Mouse (Mus musculus) ovary, adult 2 months (tissue): ENCODE measurements around the gene Fubp1. TPM values are rescaled to one million over a fixed set of nuclear protein-coding genes. Genes with fewer than 3 reads are reported as not detected.

Experiments used
- polyA plus RNA-seq: library from polyadenylated mRNA; depleted of rRNA; stranded (reverse); fragments of >200 nt; gene quantifications from 2 replicates; pipeline ENCODE4 v1.2.3, GENCODE M21; 2012; rRNA removed

Gene Fubp1
- 79.3 and 88.0 TPM in 2 replicates for polyA plus RNA-seq

DNA sequence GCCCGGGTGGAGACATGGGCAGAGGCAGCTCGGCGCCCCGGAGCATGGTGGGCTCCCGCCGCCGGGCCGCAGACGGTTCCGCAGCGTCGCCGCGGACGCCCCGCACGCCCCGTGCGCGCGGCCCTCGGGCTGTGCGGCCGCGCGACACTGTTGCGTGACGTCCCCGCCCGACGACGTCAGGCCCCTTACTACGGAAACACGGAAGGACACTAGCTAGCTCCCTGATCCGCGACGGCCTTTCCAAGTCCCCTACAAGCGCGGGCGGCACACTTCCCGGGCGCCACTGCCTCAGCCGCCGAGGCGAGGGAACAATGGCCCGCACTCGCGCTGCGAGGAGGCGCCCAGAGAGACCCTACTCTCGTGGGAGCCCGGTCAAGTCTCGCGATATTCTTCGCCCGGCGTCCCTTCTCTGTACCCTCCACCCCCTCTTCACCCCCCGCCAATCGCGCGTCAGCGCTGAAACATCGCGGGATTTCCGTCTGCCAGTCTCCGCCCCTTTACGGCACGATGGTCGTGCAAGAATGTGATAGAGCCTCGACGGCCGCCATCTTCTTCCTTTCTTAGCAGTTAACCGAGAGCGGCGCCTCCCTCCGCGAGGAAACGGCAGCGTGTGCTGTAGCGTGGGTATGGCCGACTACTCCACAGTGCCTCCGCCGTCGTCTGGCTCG is at the start of gene Fubp1, which contains the start of gene Dnajb4:
Gene Fubp1 (plus strand): TSS at position 456 of the 668 bp plus-strand sequence.
Gene Dnajb4 (minus strand): TSS at position 336 of the 668 bp plus-strand sequence.

DNA sequence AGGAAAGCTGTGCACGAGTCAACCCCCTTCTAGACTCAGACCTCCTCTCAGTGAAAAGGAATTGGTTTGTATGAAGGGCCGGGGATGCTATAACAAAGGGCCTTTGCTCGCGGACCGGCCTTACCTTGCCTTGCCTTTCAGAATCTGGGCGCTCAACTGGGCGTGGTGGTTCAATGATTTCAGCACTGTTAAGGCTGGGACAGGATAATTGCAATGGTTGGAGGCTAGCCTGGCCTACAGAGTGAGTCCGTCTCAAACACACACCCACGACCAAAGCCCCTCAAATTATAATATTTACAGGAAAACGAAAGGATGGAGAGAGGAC is 44.2 kb upstream of the Fubp1 start, which contains the start of gene Gipc2:
Gene Gipc2 (minus strand): TSS at position 132 of the 325 bp plus-strand sequence.

DNA sequence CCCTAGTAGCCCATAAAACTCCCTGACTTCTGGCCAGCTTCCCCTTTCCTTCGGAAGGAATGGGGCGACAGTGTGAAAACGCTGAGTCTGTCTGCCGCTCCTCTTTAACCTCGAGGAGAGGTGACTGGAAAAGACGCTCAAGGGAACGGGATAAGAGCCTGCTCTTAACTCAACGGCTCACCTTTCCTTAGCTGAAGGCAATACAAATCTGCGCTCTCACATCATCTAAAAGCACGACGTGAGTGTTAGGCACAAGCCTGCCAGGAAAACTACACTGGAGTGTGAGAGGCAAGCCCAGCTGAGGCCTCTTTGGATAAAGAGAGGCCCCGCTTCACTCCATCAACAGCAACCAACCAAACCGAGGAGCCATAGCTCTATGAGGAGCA is 55.8 kb downstream of the Fubp1 start, which contains the start of gene Nexn:
Gene Nexn (minus strand): TSS at position 315 of the 386 bp plus-strand sequence.

Other genes with a start within 250 kb of the Fubp1 start
- 0.60 and 0.75 TPM in 2 replicates for gene Gipc2, start 44.2 kb upstream of the Fubp1 start, polyA plus RNA-seq
- gene Dnajb4, start 120 bp upstream of the Fubp1 start, polyA plus RNA-seq: 4.9 and 5.3 TPM in 2 replicates
- 0.08 TPM in 1 of 2 replicates, not detected in the other for gene Nexn, start 55.9 kb downstream of the Fubp1 start, polyA plus RNA-seq
- gene Miga1, start 130.0 kb downstream of the Fubp1 start, polyA plus RNA-seq: 11.0 and 13.1 TPM in 2 replicates
- 22.0 and 24.5 TPM in 2 replicates for gene Usp33, start 136.1 kb downstream of the Fubp1 start, polyA plus RNA-seq
- gene Zzz3, start 185.1 kb downstream of the Fubp1 start, polyA plus RNA-seq: 27.6 and 35.6 TPM in 2 replicates